Mouse (Mus musculus): ENCODE results near the gene Gm20547. TPM values are rescaled to one million over a fixed set of nuclear protein-coding genes. Genes with fewer than 3 reads are reported as not detected.
A peak's percentile ranks its signal among the peaks of the same experiment; 100 is the strongest.
"Not testable (repeated sequence)": the region's sequence is repeated elsewhere in the genome, so short reads cannot be mapped to it uniquely, and the experiment has no call there.

The Gm20547 gene
- total RNA-seq, 2 experiments from 2014 or later: not detected

- intact Hi-C loops (cut with DNase I): no loop called here
- no peak for DNase-seq
Observed at GRCm38 (mm10) chr17:34860514-34860913, 21.3 kb downstream of the Gm20547 start.

GRCm38 (mm10) chr17:34858670-34859069 is 23.2 kb downstream of the Gm20547 start:
- DNase-seq: no peak
- intact Hi-C loops (cut with DNase I): no loop called here

GRCm38 (mm10) chr17:34855825-34856224 is 26.0 kb downstream of the Gm20547 start:
- intact Hi-C loops (cut with DNase I): loop anchor here (1.0 to 2.0 kb wide), 4 partner anchors 37 to 91 kb away; partner anchors contain the start of genes C2 and Ehmt2
- DNase-seq: peak; percentile 55 to 67

GRCm38 (mm10) chr17:34854761-34855160 is 27.1 kb downstream of the Gm20547 start:
- DNase-seq: no peak
- intact Hi-C loops (cut with DNase I): loop anchor here (2.0 to 5.0 kb wide), 3 partner anchors 44 to 92 kb away; partner anchors contain the start of genes C2, Ehmt2 and Neu1

- intact Hi-C loops (cut with DNase I): loop anchor here (5.0 kb wide), 1 partner anchor 79 kb away; the partner anchor contains the start of gene Neu1
- DNase-seq: no peak
Observed at GRCm38 (mm10) chr17:34853511-34853910, 28.3 kb downstream of the Gm20547 start.

GRCm38 (mm10) chr17:34850517-34851125 is 31.2 kb downstream of the Gm20547 start:
- intact Hi-C loops (cut with DNase I): loop anchor here (1.0 to 5.0 kb wide), 3 partner anchors 13 to 134 kb away; partner anchors contain the start of genes Dxo and Neu1
- DNase-seq: no peak

- DNase-seq: peak; percentile 97 to 98
- intact Hi-C loops (cut with DNase I): loop anchor here (1.0 to 5.0 kb wide), 3 partner anchors 13 to 135 kb away; partner anchors contain the start of genes Dxo and Neu1
Observed at GRCm38 (mm10) chr17:34849722-34850516, 31.9 kb downstream of the Gm20547 start, which contains the start of the genes Skiv2l and Nelfe. TSS of gene Skiv2l (minus strand) at chr17:34850210. TSS of gene Nelfe (plus strand) at chr17:34850391.

GRCm38 (mm10) chr17:34847615-34848014 is 34.2 kb downstream of the Gm20547 start:
- intact Hi-C loops (cut with DNase I): no loop called here
- DNase-seq: no peak

GRCm38 (mm10) chr17:34847192-34847591 is 34.6 kb downstream of the Gm20547 start:
- intact Hi-C loops (cut with DNase I): no loop called here
- DNase-seq: no peak

GRCm38 (mm10) chr17:34844884-34845283 is 37.0 kb downstream of the Gm20547 start:
- no peak for DNase-seq
- intact Hi-C loops (cut with DNase I): no loop called here

GRCm38 (mm10) chr17:34840736-34841307 is 41.0 kb downstream of the Gm20547 start:
- intact Hi-C loops (cut with DNase I): no loop called here
- DNase-seq: no peak

GRCm38 (mm10) chr17:34838785-34839184 is 43.1 kb downstream of the Gm20547 start:
- no peak for DNase-seq
- intact Hi-C loops (cut with DNase I): loop anchor here (5.0 to 10.0 kb wide), 2 partner anchors 181 to 296 kb away; partner anchors contain the start of genes Apom and Bag6

- no peak for DNase-seq
- intact Hi-C loops (cut with DNase I): loop anchor here (1.0 to 10.0 kb wide), 3 partner anchors 13 to 297 kb away; partner anchors contain the start of genes Apom, Bag6, Nelfe and Skiv2l
Observed at GRCm38 (mm10) chr17:34837464-34838324, 44.1 kb downstream of the Gm20547 start.

- intact Hi-C loops (cut with DNase I): loop anchor here (1.0 to 10.0 kb wide), 3 partner anchors 13 to 298 kb away; partner anchors contain the start of genes Apom, Bag6, Nelfe and Skiv2l
- peak; percentile 96 for DNase-seq
Observed at GRCm38 (mm10) chr17:34836856-34837221, 45.0 kb downstream of the Gm20547 start, which contains the start of the genes Stk19 and Dxo. TSS of gene Stk19 (minus strand) at chr17:34836945. TSS of gene Dxo (plus strand) at chr17:34837019.

- intact Hi-C loops (cut with DNase I): loop anchor here (5.0 to 10.0 kb wide), 2 partner anchors 179 to 298 kb away; partner anchors contain the start of genes Apom and Bag6
- DNase-seq: no peak
Observed at GRCm38 (mm10) chr17:34836155-34836855, 45.5 kb downstream of the Gm20547 start.

- intact Hi-C loops (cut with DNase I): loop anchor here (10.0 kb wide), 1 partner anchor 304 kb away; the partner anchor contains the start of genes Apom and Bag6
Observed at GRCm38 (mm10) chr17:34830776-34831175, 51.1 kb downstream of the Gm20547 start.

GRCm38 (mm10) chr17:34814818-34815370 is 66.9 kb downstream of the Gm20547 start:
- DNase-seq: no peak
- intact Hi-C loops (cut with DNase I): loop anchor here (5.0 kb wide), 1 partner anchor 163 kb away; no protein-coding TSS in a partner anchor

More at GRCm38 (mm10) chr17:34830776-34831175, 51.1 kb downstream of the Gm20547 start:
- DNase-seq: not testable (repeated sequence)

- peak; percentile 39 to 60 for DNase-seq
- intact Hi-C loops (cut with DNase I): loop anchor here (1.0 to 5.0 kb wide), 2 partner anchors 82 to 161 kb away; no protein-coding TSS in a partner anchor
Observed at GRCm38 (mm10) chr17:34813747-34814146, 68.1 kb downstream of the Gm20547 start.
